Mouse (Mus musculus): Measurements from ENCODE around the gene Prpf38b. TPM values are rescaled to one million over a fixed set of nuclear protein-coding genes. Genes with fewer than 3 reads are reported as not detected.

The Prpf38b gene
- polyA plus RNA-seq, 1 experiment from 2014 or later: 60.6 TPM

- Histone ChIP-seq H3K9ac (ENCODE audit: low read length) (peak overlapping the region; percentile 92), H3K4me1 (ENCODE audit: control insufficient read depth, insufficient read depth, low read length) (peaks cover 15% of the 10 kb centered on the region), H3K36me3 (ENCODE audit: control insufficient read depth, insufficient read depth) (0 out of 2 replicates have a peak, but pooled peaks cover 6% of the 10 kb centered on the region), H3K27ac (ENCODE audit: low read length) (peak overlapping the region; percentile 100), H3K4me2 (ENCODE audit: low read depth, low read length) (peak overlapping the region; percentile 97), H3K9me3 (replicated peaks; ENCODE audit: control insufficient read depth, low read length) (no peaks in the 10 kb centered on the region), H3K27me3 (ENCODE audit: control insufficient read depth, insufficient read depth, low read length) (no peaks in the 10 kb centered on the region), H3K4me3 (ENCODE audit: low read length) (peak overlapping the region; percentile 91)
- ATAC-seq (replicated peaks; ENCODE audit: extremely low read depth, insufficient read depth, low FRiP score): peak; percentile 84
- WGBS: 0% methylated on average over 43 of the region's 44 CpGs
These were observed 413 bp downstream of the Prpf38b start for GRCm38 (mm10) chr3:108911081-108911547.

- no peak for ATAC-seq (replicated peaks; ENCODE audit: extremely low read depth, insufficient read depth, low FRiP score)
- WGBS: under 1% methylated on average over 31 of the region's 32 CpGs
- H3K9ac ChIP-seq (ENCODE audit: low read length): peak overlapping the region; percentile 92
- H3K4me2 ChIP-seq (ENCODE audit: low read depth, low read length): peak overlapping the region; percentile 97
- peaks cover 15% of the 10 kb centered on the region for H3K4me1 ChIP-seq (ENCODE audit: control insufficient read depth, insufficient read depth, low read length)
- H3K9me3 ChIP-seq (replicated peaks; ENCODE audit: control insufficient read depth, low read length): no peaks in the 10 kb centered on the region
- no peaks in the 10 kb centered on the region for H3K27me3 ChIP-seq (ENCODE audit: control insufficient read depth, insufficient read depth, low read length)
- peak overlapping the region; percentile 100 for H3K27ac ChIP-seq (ENCODE audit: low read length)
- H3K36me3 ChIP-seq (ENCODE audit: control insufficient read depth, insufficient read depth): peaks cover 10% of the 10 kb centered on the region
- H3K4me3 ChIP-seq (ENCODE audit: low read length): peak overlapping the region; percentile 91
These were observed 1.0 kb downstream of the Prpf38b start for GRCm38 (mm10) chr3:108910303-108911080.

GRCm38 (mm10) chr3:108902934-108903333, 8.6 kb downstream of the Prpf38b start:
- WGBS: 90% methylated on average over 6 of the region's 6 CpGs
- no peaks in the 10 kb centered on the region for H3K9me3 ChIP-seq (replicated peaks; ENCODE audit: control insufficient read depth, low read length)

GRCm38 (mm10) chr3:108902038-108902437, 9.5 kb downstream of the Prpf38b start:
- Histone ChIP-seq H3K4me1 (ENCODE audit: control insufficient read depth, insufficient read depth, low read length) (peaks cover 2% of the 10 kb centered on the region; the same call in 1 of the 2 replicates), H3K4me3 (ENCODE audit: low read length) (no peak overlapping the region), H3K27me3 (ENCODE audit: control insufficient read depth, insufficient read depth, low read length) (no peaks in the 10 kb centered on the region), H3K9ac (ENCODE audit: low read length) (no peak overlapping the region), H3K36me3 (ENCODE audit: control insufficient read depth, insufficient read depth) (peaks cover 33% of the 10 kb centered on the region), H3K4me2 (ENCODE audit: low read depth, low read length) (no peak overlapping the region), H3K27ac (ENCODE audit: low read length) (no peak overlapping the region), H3K9me3 (replicated peaks; ENCODE audit: control insufficient read depth, low read length) (no peaks in the 10 kb centered on the region)
- WGBS: 46% methylated on average over 2 of the region's 2 CpGs
- ATAC-seq (replicated peaks; ENCODE audit: extremely low read depth, insufficient read depth, low FRiP score): no peak

More at GRCm38 (mm10) chr3:108902934-108903333, 8.6 kb downstream of the Prpf38b start:
- Histone ChIP-seq H3K36me3 (ENCODE audit: control insufficient read depth, insufficient read depth) (peaks cover 33% of the 10 kb centered on the region), H3K4me1 (ENCODE audit: control insufficient read depth, insufficient read depth, low read length) (peaks cover 2% of the 10 kb centered on the region; the same call in 1 of the 2 replicates), H3K9ac (ENCODE audit: low read length) (no peak overlapping the region), H3K4me2 (ENCODE audit: low read depth, low read length) (no peak overlapping the region), H3K4me3 (ENCODE audit: low read length) (no peak overlapping the region), H3K27ac (ENCODE audit: low read length) (no peak overlapping the region), H3K27me3 (ENCODE audit: control insufficient read depth, insufficient read depth, low read length) (no peaks in the 10 kb centered on the region)
- no peak for ATAC-seq (replicated peaks; ENCODE audit: extremely low read depth, insufficient read depth, low FRiP score)

GRCm38 (mm10) chr3:108900681-108901080, 10.8 kb downstream of the Prpf38b start:
- ATAC-seq (replicated peaks; ENCODE audit: extremely low read depth, insufficient read depth, low FRiP score): no peak
- no peaks in the 10 kb centered on the region for H3K27me3 ChIP-seq (ENCODE audit: control insufficient read depth, insufficient read depth, low read length)
- no peak overlapping the region for H3K4me2 ChIP-seq (ENCODE audit: low read depth, low read length)
- peaks cover 2% of the 10 kb centered on the region; the same call in 1 of the 2 replicates for H3K4me1 ChIP-seq (ENCODE audit: control insufficient read depth, insufficient read depth, low read length)
- no peaks in the 10 kb centered on the region for H3K9me3 ChIP-seq (replicated peaks; ENCODE audit: control insufficient read depth, low read length)
- H3K4me3 ChIP-seq (ENCODE audit: low read length): no peak overlapping the region
- peaks cover 25% of the 10 kb centered on the region for H3K36me3 ChIP-seq (ENCODE audit: control insufficient read depth, insufficient read depth)
- H3K9ac ChIP-seq (ENCODE audit: low read length): no peak overlapping the region
- H3K27ac ChIP-seq (ENCODE audit: low read length): peak overlapping the region; percentile 4; the same call in 1 of the 2 replicates
- WGBS: 72% methylated on average over 5 of the region's 5 CpGs

- no peak for ATAC-seq (replicated peaks; ENCODE audit: extremely low read depth, insufficient read depth, low FRiP score)
- 86% methylated on average over 3 of the region's 3 CpGs for WGBS
- no peak overlapping the region for H3K9ac ChIP-seq (ENCODE audit: low read length)
- H3K9me3 ChIP-seq (replicated peaks; ENCODE audit: control insufficient read depth, low read length): no peaks in the 10 kb centered on the region
- H3K27me3 ChIP-seq (ENCODE audit: control insufficient read depth, insufficient read depth, low read length): no peaks in the 10 kb centered on the region
- H3K36me3 ChIP-seq (ENCODE audit: control insufficient read depth, insufficient read depth): peaks cover 21% of the 10 kb centered on the region
- H3K27ac ChIP-seq (ENCODE audit: low read length): no peak overlapping the region
- no peak overlapping the region for H3K4me2 ChIP-seq (ENCODE audit: low read depth, low read length)
- no peak overlapping the region for H3K4me3 ChIP-seq (ENCODE audit: low read length)
- H3K4me1 ChIP-seq (ENCODE audit: control insufficient read depth, insufficient read depth, low read length): peaks cover 2% of the 10 kb centered on the region; the same call in 1 of the 2 replicates
These were observed 11.4 kb downstream of the Prpf38b start for GRCm38 (mm10) chr3:108900147-108900546.

GRCm38 (mm10) chr3:108898640-108899039, 12.9 kb downstream of the Prpf38b start:
- peaks cover 2% of the 10 kb centered on the region; the same call in 1 of the 2 replicates for H3K4me1 ChIP-seq (ENCODE audit: control insufficient read depth, insufficient read depth, low read length)
- no peak for ATAC-seq (replicated peaks; ENCODE audit: extremely low read depth, insufficient read depth, low FRiP score)
- no peak overlapping the region for H3K9ac ChIP-seq (ENCODE audit: low read length)
- 92% methylated on average over 4 of the region's 4 CpGs for WGBS
- peaks cover 6% of the 10 kb centered on the region; the same call in 1 of the 2 replicates for H3K36me3 ChIP-seq (ENCODE audit: control insufficient read depth, insufficient read depth)
- no peak overlapping the region for H3K27ac ChIP-seq (ENCODE audit: low read length)
- H3K27me3 ChIP-seq (ENCODE audit: control insufficient read depth, insufficient read depth, low read length): no peaks in the 10 kb centered on the region
- H3K4me2 ChIP-seq (ENCODE audit: low read depth, low read length): no peak overlapping the region
- H3K4me3 ChIP-seq (ENCODE audit: low read length): no peak overlapping the region
- no peaks in the 10 kb centered on the region for H3K9me3 ChIP-seq (replicated peaks; ENCODE audit: control insufficient read depth, low read length)

- H3K27me3 ChIP-seq (ENCODE audit: control insufficient read depth, insufficient read depth, low read length): no peaks in the 10 kb centered on the region
- H3K4me3 ChIP-seq (ENCODE audit: low read length): no peak overlapping the region
- ATAC-seq (replicated peaks; ENCODE audit: extremely low read depth, insufficient read depth, low FRiP score): no peak
- H3K9ac ChIP-seq (ENCODE audit: low read length): no peak overlapping the region
- H3K27ac ChIP-seq (ENCODE audit: low read length): no peak overlapping the region
- H3K4me2 ChIP-seq (ENCODE audit: low read depth, low read length): no peak overlapping the region
- no peaks in the 10 kb centered on the region for H3K9me3 ChIP-seq (replicated peaks; ENCODE audit: control insufficient read depth, low read length)
- 62% methylated on average over 4 of the region's 4 CpGs for WGBS
- H3K36me3 ChIP-seq (ENCODE audit: control insufficient read depth, insufficient read depth): no peaks in the 10 kb centered on the region
- H3K4me1 ChIP-seq (ENCODE audit: control insufficient read depth, insufficient read depth, low read length): no peaks in the 10 kb centered on the region
These were observed 18.6 kb downstream of the Prpf38b start for GRCm38 (mm10) chr3:108892914-108893313.

- Histone ChIP-seq H3K36me3 (ENCODE audit: control insufficient read depth, insufficient read depth) (no peaks in the 10 kb centered on the region), H3K27ac (ENCODE audit: low read length) (no peak overlapping the region), H3K9ac (ENCODE audit: low read length) (no peak overlapping the region), H3K4me3 (ENCODE audit: low read length) (no peak overlapping the region), H3K9me3 (replicated peaks; ENCODE audit: control insufficient read depth, low read length) (no peaks in the 10 kb centered on the region), H3K4me2 (ENCODE audit: low read depth, low read length) (no peak overlapping the region), H3K4me1 (ENCODE audit: control insufficient read depth, insufficient read depth, low read length) (no peaks in the 10 kb centered on the region; the same call in 1 of the 2 replicates), H3K27me3 (ENCODE audit: control insufficient read depth, insufficient read depth, low read length) (no peaks in the 10 kb centered on the region)
- WGBS: 72% methylated on average over 1 of the region's 1 CpGs
- ATAC-seq (replicated peaks; ENCODE audit: extremely low read depth, insufficient read depth, low FRiP score): no peak
These were observed 19.4 kb downstream of the Prpf38b start for GRCm38 (mm10) chr3:108892080-108892479.

Data from heart, embryonic 16.5 days (tissue).